Mouse (Mus musculus): ENCODE data around the gene Gm42688. TPM values are rescaled to one million over a fixed set of nuclear protein-coding genes. Genes with fewer than 3 reads are reported as not detected.

Gm42688 gene
- total RNA-seq, 2 experiments from 2014 or later, result 5.2 to 5.9 TPM

DNA sequence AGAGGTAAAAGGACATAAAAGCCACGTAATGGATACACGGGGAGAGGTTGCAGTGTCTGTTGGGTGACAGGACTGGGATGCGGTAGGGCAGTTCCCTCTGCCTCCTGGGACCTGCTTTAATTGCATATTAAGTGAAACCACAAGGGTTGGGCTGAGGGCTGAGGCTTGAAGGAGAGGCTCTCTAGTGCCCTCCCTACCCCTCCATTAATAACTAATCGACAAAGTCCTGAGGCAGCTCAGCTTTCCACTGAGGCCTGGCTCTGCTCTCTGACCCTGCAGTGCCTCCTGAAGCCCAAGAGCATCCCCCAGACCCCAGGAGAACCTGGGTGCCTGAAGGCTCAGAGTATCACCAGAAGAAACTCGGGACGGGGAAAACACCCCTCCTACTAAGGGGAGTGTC is 16.9 kb upstream of the Gm42688 start:
- DNase-seq, result no peak

DNA sequence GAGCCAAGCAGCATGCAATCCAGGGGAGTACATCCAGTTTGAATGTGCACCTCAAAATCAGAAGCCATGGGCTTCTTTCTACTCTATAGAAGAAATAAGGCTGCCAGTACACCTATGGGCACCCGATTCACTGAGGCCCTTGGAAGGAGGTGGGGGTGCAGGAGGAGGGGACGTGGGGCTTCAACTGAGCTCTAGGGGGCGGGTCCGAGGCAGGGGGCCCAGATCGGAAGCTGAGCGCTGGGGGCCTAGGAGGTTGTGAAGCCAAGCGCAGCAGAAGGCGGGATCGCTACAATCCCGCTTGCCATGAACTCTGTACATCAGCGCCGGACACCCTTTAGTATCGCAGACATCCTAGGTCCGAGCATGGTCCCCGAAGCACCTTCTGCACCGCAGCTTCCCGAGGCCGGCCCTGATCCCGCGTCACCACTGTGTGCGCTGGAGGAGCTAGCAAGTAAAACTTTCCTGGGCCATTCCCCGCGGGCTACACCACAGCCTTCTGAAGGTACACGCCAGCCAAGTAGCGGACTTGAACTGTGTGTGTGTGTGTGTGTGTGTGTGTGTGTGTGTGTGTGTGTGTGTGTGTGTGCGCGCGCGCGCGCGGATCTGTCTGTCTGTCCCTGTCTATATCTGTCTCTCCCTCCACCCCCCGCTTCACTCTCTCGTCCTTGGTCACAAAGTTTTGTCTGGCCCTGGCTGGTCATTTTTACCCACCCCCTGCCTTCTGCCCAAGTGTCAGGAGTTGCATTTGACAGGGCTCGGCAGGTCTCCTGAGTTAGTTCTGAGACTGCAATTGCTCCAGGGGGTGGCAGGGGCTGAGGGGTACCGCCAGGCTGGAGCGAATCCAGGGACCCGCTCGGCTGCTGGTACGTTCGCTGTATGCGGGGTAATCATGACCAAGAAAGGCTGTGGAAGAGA is 15.0 kb upstream of the Gm42688 start, which contains the start of gene Lbx2:
Lbx2 (plus strand) TSS at position 247 of the 915 bp plus-strand sequence.
- DNase-seq, result peak; percentile 57 to 66

DNA sequence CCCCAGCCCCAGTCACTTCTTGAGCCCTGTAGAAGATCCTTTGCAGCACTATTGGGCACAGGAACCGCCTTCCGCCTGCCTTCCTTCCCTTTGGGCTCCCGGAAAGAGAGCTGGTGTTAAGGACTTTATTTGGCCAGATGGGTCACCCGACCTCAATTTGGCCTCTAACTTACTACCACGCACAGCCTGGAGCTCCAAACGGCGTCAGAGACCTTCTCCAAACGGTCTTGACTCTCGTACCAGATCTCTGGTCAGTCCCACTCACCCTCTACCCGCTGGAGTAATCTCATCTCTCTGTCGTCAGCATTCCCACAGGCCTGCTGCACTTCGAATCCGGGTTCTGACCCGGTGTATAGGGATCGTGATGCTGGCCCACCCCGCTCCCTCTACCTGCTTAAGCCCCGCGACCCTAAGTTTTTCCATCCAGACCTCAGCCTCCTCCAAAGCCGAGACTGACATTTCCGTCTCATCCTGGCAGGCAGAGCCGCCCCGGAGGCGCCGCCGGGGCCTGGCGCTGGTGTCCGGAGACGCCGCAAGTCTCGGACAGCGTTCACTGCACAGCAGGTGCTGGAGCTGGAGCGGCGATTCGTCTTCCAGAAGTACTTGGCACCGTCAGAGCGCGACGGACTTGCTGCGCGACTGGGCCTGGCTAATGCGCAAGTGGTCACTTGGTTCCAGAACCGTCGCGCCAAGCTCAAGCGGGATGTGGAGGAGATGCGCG is 14.1 kb upstream of the Gm42688 start:
- peak; percentile 73 to 78 for DNase-seq

DNA sequence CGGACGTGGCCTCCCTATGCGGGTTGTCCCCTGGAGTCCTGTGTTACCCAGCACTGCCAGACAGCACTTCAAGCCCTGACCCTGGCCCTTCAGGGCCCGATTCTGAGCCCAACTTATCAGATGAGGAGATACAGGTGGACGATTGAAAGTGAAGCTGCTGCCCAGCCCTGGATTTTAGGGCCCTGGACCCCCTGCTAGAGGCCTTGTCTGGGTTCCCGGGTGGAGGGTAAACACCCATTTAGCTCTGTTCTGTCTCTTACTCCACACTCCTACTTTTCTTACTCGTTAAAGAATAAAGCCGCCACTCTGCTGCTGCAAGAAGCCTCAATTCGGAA is 13.5 kb upstream of the Gm42688 start:
- DNase-seq, result no peak

DNA sequence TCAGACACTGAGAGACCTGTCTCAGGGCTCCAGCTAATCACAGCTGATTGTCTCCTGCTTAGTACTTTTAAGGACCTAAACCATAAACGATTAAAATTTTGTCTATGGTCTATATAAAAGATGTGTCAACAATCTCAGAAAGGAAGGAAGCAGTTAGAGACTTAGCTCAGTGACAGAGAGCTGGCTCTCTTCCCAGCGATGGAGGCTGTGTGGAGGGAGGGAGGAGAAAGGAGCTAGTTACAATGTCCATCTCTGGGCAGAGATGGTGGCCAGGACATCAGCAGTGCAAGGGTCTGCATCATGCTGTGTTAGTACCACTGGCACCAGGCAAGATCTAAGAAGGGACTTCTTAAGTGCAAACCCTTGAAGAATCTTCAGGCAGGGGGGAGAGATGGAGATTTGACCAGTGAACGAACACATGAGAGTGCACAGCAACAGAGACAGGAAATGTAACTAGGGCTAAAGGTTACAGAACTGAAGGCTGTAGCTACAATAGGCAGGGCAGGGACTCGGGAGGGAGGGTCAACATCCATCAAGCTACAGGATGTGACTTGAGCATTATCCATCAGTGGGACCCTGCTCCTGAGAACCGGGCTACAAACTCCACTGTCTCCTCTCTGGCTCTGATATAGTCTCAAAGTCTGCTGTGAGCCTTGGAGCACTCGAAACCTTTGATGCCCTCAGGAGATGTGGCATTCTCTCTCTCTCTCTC is 8.8 kb upstream of the Gm42688 start:
- DNase-seq, result peak; percentile 59 to 75

DNA sequence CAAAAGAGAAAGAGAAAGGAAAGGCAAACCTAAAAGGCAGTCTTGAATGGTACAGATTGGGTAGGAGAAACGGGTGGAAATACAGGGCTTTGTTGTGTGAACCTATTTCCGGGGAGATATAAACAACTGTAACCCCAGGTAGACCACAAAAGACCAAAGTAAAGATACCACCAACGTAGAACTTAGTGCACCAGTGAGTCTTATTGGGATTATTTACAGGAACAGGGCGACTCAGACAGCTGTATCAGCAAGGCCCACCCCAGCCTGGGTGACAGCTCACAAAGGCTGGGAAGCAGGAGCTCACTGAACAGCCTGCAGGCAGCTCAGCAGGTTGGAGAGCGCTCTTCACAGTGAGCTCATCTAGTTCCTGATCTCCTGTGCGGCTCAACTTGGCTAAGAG is 5.4 kb upstream of the Gm42688 start:
- peak in 1 of 2 experiments; percentile 49 for DNase-seq

DNA sequence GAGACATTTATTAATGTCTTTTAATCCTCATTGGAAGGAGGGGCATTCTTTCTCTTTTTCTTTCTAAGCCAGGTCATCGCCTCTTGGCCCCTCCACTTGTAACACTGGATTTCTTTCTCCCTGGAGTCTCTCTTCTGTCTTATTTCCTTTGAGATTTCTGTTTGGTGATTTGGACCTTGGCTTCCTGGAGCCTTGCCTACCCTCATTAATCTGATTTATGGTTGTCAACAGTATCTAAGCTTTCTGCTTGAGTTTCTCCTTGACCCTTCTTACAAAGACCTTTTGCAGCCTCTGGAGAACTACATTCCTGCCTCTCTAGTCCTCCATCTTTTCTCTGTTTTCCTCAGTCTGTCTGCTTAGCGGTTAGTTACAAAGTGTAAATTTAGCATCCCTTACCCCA is 3.0 kb upstream of the Gm42688 start:
- DNase-seq, result peak in 1 of 2 experiments; percentile 64

DNA sequence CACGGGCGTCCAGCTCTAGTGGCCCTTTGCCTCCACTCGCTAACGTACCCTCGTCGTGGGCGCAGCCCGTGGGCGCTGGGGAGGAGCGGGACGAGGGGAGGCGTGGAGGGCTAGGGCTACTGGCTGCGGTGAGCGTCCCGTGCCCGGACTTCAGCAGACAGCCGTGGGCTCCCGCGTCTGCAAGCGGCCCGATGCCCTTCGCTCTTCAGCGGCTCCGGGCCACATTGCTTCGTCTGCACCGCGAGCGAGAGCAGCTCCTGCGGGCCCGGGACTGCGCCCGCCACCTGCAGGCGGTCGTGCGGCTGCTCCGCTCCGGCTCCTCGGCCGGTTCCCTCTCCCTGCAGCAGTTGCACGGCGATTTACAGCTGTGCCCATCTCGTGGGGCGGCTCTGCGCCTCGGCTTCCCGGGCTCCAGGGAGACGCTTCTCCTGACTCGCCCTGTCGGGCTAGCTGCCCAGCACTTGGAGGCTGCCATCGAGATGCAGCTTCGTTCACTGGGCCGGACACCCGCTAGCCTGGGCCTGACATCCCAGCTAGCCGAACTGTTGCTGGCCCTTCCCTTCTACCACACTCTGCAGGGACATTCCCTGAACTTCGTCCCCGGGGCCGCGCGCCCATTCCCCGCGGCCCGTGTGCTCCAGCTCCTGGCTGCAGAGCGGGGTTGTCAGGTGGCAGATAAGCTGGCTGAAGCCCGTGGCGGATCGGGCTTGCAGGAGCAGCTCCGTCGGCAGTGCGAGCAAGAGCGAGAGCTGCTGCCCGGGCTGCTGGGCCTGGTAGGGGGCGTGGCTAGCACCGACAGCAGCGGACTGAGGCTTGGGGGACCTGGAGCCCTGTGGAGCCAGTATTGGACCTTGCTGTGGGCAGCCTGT is 505 bp downstream of the Gm42688 start:
- peak; percentile 80 to 88 for DNase-seq

DNA sequence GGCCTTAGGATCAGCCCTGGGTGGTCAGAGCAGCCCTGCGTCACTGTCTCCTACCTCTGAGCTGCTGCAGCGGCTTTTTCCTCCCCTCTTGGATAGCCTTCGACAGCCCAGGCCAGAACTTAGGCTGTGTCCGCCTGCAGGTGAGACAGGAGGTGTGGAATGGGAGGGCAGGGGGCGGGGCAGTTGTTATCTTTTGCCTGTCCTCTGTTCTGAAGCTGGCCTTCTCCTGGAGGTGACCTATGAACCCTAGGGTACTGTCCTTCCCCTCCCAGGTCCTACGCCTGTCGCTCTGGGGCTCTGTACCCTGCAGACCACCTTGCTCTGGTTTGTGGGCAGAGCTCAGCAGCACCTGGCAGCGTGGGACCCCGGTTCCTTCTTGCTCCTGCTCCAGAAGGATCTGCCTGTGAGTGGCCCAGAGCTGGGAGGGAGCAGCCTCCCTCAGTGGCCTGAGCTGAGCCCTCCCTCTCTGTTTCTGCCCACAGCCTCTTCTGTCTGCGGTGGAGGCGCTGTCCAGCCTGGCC is 1.8 kb downstream of the Gm42688 start:
- DNase-seq, result no peak

DNA sequence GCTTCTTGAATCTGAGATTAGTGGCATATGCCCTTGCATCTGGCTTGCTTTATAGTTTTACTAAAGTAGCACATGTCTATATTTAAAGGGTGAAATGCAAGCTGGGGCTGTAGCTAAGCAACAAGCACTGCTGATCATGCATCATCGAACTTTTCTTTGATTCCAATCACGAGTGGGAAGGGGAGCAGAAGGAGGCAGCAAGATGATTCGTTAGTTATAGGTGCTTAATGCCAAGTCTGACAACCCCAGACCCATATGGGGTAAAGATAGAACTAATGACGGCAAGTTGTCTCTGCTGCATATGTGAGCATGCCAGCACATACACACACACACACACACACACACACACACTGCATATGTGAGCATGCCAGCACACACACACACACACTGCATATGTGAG is 2.7 kb downstream of the Gm42688 start:
- DNase-seq, result no peak

DNA sequence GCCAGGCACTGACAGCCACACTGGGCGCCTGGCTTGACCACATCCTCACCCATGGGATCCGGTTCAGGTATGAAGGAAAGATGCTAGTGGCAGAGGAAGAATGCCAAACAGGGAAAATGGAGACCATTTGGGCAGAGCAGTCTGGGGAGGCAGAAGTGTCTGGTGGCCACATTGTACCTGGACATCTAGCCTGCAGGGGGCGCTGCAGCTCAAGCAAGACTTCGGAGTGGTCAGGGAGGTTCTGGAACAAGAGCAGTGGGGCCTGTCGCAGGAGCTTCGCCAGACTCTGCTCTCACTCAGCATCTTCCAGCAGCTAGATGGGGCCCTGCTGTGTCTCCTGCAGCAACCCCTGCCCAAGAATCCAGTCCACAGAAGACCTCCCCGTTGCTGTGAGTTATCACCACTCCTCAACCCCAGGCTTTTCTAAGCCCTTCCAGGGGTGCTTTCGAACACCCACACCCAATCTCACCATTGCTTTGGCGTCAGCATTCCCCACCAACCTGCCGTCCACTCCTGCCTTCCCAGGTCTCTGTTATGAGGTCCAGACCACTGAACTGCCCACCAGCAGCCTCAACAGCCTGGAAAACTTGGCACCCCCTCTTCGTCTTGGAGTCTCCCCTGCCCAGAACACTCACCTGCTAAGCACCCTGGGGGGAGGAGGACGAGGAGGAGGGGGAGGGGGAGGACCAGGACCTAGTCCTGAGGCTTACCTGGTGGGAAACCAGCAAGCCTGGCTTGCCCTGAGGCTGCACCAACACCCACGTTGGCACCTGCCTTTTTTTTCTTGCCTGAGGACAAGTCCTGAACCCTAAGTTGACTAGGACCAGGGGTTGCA is 6.4 kb downstream of the Gm42688 start:
- DNase-seq, result peak; percentile 87 to 89

DNA sequence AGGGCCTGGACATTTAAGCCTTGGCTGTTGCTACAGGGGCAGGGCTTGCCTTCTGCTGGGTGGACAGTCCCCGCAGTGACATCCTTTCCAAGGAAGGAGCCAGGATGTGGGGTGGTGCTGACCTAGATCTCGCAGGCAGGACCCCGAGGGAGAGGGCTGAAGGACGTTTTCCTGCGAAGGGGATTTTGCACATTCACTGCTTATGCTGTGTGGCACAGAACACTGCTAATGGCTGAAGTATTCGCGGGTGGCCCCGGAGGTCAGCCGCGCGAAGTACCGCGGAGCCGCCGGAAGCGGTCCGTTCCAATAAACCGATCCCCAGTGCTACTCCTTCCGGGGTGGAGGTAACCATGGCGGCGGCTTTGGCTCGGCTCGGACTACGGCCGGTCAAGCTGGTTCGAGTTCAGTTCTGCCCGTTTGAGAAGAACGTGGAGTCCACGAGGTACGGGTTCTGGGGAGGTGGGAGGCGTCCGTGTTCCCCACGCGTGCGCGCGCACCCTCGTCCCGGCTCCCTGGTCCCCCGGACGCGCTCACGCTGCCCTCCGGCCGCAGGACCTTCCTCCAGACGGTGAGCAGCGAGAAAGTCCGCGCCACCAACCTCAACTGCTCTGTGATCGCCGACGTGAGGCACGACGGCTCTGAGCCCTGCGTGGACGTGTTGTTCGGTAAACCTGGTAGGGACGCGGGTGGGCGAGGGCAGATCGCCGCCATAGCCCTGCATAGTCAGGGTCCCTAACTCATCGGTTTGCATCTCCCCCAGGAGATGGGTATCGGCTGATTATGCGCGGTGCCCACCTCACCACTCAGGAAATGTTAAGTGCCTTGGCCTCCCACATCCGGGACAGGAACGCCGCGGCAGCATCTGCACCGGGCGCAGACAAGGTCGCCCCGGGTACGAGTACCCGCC is 7.6 kb downstream of the Gm42688 start, which contains the start of gene Mrpl53:
Mrpl53 (plus strand) TSS at position 279 of the 907 bp plus-strand sequence.
- DNase-seq, result peak; percentile 88 to 90

DNA sequence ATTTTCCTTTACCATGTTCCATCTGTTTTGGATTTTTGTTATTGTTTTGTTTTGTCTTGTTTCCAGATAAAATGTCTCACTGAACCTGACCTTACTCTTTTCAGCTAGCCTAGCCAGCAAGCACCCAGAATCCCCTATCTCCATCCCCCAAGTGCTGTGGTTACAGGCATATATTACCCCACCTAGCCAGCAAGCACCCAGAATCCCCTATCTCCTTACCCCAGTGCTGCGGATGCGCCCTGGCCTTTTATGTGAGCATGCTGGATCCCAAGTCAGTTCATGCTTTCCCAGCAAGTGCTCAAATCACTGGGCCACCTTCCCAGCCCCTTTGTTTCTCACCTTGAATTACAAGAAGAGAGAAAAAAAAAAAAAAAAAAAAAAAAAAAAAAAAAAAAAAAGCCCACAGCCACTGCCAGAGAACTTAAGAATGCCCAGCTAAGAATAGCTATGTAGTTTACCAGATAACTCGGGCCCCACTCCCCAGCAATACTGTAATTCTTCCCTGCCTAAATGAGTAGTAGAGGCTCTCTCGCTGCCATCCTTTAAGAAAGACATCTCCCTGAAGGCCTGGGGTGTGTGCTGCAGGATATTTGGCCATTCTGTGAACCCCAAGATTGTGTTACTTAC is 10.2 kb downstream of the Gm42688 start:
- no peak for DNase-seq

DNA sequence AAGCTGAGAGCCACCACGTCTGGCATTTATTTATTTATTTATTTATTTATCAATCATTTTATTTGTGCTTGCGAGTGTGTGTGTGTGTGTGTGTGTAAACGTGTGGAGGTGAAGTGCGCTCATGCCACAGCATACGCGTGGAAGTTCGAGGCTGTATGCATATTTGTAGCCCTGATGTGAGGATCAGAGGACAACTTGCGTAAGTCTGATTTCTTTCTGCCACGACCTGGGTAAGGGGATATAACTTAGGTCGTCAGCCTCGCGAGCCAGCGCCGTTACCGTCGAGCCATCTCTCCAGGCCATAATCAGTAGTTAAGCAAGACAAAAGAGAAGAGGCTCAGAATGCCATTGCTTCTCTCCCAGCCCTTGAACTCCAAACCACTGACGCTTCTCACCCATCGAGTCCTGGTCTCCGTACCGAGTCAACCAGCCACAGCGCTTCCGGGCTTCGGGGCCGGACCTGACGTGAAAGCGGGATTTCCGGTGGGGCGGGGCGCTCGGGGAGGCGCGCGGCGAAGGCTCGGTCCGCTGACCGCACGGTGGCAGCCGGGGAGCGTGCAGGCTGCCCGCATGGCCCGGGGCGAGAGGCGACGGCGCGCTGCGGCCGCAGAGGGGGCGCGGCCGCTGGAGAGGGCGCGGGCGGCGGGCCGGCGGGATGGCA is 13.7 kb downstream of the Gm42688 start, which contains the start of gene Mogs:
Mogs (plus strand) TSS at position 486 of the 661 bp plus-strand sequence.
- DNase-seq, result peak; percentile 98 to 99

DNA sequence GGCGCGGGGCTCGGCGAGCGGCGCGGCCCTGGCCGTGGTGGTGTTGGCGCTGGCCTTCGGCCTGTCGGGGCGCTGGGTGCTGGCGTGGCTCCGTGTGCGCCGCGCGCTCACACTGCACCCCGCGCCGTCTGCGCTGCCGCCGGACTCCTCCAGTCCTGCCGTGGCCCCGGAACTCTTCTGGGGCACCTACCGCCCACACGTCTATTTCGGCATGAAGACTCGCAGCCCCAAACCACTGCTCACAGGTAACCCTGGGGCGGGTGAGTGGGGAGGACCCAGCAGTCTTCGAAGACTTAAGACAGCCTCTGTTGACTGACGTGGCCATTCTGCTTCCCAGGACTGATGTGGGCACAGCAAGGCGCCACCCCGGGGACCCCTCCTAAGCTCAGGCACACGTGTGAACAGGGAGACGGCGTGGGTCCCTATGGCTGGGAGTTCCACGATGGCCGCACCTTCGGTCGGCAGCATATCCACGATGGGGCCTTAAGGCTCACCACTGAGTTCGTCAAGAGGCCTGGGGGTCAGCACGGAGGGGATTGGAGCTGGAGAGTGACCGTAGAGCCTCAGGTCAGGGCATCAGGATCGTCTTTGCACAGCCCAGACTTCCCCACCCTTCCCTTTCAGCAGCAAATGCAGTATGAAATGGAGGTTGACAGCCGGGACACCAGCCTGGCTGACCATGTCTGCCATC is 14.4 kb downstream of the Gm42688 start:
- DNase-seq, result peak in 1 of 2 experiments; percentile 23

DNA sequence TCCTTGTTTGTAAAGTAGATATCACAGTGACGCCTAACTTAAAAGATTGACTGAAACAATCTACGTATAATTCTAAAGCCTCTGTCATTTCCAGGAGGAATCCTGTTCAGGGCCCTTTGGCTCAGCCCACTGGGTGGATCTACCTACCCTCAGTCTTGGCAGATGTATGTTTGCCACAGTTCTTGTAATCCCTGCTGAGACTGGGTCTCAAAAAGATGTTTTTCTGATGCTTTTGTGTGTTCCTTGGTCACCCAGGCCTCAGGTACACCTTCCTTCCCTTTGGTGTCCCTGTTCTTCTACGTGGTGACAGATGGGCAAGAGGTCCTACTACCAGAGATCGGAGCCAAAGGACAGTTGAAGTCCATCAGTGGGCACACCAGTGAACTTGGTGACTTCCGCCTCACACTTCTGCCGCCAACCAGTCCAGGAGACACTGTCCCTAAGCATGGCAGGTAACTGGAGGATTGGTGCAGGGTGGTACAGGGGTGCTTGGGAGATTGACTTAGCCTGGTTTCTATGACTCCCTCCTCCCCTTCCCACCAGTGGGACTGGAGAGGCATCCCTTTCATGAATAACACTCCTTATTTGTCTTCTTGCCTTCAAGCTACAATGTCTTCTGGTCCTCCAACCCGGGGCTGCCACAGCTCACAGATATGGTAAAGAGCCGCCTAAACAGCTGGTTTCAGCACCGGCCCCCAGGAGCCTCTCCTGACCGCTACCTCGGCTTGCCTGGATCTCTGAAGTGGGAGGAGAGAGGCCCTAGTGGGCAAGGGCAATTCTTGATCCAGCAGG is 15.2 kb downstream of the Gm42688 start:
- DNase-seq, result no peak

DNA sequence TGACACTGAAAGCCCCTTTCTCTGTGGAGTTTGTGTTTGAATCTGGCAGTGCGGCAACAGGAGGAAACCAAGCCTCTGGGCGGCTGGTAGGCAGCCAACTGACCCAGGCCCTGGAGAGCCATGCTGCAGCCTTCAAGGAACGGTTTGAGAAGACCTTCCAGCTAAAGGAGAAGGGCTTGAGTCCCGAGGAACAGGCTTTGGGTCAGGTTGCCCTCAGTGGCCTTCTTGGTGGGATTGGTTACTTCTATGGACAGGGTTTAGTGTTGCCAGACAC is 15.7 kb downstream of the Gm42688 start:
- no peak for DNase-seq
